Mouse (Mus musculus) E14TG2a.4 (cell line): ENCODE results near the gene Pak4.

ENCODE experiments used
- CTCF ChIP-seq: conservative IDR thresholded peaks from 2 replicates; pipeline ENCODE4 v1.5.1; 2014; ENCODE audit warnings: low read length
- NANOG ChIP-seq: IDR thresholded peaks from 2 replicates; pipeline ENCODE4 v1.6.1; 2014; ENCODE audit warnings: borderline replicate concordance, low read length, mixed read lengths
- POU5F1 ChIP-seq: IDR thresholded peaks from 2 replicates; pipeline ENCODE4 v1.6.1; 2014; ENCODE audit warnings: low read length, borderline replicate concordance

DNA sequence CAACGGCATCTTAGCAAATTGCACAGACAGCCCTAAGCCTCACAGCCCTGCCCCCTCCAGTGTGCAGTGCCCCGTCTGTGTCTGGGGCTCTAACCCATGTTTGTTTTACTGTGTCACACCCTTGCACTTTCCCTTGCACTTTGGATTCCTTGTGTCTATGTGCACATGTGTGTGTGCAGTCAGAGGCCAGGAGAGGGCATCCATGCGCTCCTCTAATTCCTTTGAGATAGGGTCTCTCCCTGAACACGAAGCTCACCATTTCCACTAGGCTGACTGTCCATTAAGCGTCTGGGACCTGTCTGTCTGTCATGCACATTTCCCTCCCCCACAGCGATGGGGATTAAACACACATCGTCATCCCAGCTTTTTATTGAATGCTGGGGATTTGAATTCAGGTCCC, 49.0 kb upstream of the Pak4 start:
- TF ChIP-seq CTCF (peak; percentile 18; the same call in 1 of the 2 replicates), POU5F1 (no peak), NANOG (no peak)
